Mouse (Mus musculus) embryo, embryonic 11 days (tissue): Measurements from ENCODE around the gene Olfr474.
"Not testable (repeated sequence)": the region's sequence is repeated elsewhere in the genome, so short reads cannot be mapped to it uniquely, and the experiment has no call there.

Source experiments
- DNase-seq: peaks from one replicate; pipeline ENCODE4 v3.0.0-alpha.2; 2015

Gene Olfr474

DNA sequence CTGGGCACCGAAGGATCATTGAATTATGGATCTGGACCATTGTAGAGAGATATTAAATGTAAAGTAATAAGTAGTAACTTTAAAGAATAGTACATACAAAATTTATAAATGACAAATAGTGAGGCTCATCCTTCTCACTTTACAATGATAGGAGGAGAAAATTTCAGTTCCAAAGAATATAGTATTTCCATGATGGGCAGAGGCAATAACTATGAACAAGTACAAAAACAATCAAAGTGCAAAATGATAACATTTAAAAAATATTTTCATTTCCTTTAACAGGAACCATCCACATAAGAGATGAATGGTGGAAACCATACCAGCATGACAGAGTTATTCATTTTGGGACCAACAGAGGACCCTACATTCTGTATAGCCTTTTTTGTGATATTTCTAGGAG, at the start of gene Olfr474:
Olfr474 (plus strand) TSS at position 301 of the 400 bp plus-strand sequence.
- no peak for DNase-seq

DNA sequence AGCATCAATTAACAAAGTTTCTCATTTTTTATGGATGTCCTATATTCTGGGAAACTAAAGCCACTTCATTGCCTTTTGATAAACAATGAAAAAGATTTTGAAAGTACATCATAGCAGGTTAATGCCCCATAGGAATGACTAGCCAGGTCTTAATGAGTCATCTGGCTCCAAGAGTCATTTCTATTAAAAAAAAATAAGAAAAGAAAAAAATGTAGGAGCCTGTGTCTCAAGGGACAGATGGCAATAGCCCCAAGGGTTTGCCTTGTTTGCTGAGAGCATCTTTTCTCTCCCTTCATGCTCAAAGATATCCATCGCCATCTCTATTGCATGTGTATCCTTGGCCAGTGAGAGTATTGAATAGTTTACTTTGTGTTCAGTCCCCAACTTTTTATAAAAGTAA, 24.3 kb upstream of the Olfr474 start, which contains the start of gene Olfr473:
Olfr473 (plus strand) TSS at position 301 of the 400 bp plus-strand sequence.
- no peak for DNase-seq

GRCm38 (mm10) chr7:107952539-107952938, 1.9 kb upstream of the Olfr474 start:
- DNase-seq, result not testable (repeated sequence)

DNA sequence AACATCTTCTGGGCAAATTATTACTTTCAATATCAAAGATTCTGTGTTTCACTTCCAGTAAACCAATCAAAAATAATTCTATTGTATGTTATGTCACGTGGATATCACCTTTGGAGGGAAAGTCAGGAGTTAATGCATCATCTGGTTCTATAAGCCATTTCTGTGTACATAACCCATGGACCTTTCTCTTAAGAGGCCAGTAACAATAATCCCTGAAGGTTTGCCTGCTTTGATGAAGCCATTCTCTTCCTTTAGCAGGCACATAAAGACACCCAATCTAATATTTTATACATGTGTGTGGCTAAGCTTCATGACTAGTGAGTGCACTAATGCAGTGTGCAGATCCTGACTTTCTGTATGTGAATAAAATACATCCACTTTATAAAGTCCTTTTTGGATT, 10.1 kb downstream of the Olfr474 start, which contains the start of gene Olfr476:
Olfr476 (plus strand) TSS at position 301 of the 400 bp plus-strand sequence.
- no peak for DNase-seq

GRCm38 (mm10) chr7:107986393-107986792, 31.9 kb downstream of the Olfr474 start, which contains the start of gene Olfr477:
Olfr477 (plus strand) TSS chr7:107986693.
- no peak for DNase-seq
